Mouse (Mus musculus): ENCODE measurements around the gene Wdr91. TPM values are rescaled to one million over a fixed set of nuclear protein-coding genes. Genes with fewer than 3 reads are reported as not detected.

Wdr91 gene
- polyA plus RNA-seq, 1 experiment from 2014 or later, result 8.3 TPM

DNA sequence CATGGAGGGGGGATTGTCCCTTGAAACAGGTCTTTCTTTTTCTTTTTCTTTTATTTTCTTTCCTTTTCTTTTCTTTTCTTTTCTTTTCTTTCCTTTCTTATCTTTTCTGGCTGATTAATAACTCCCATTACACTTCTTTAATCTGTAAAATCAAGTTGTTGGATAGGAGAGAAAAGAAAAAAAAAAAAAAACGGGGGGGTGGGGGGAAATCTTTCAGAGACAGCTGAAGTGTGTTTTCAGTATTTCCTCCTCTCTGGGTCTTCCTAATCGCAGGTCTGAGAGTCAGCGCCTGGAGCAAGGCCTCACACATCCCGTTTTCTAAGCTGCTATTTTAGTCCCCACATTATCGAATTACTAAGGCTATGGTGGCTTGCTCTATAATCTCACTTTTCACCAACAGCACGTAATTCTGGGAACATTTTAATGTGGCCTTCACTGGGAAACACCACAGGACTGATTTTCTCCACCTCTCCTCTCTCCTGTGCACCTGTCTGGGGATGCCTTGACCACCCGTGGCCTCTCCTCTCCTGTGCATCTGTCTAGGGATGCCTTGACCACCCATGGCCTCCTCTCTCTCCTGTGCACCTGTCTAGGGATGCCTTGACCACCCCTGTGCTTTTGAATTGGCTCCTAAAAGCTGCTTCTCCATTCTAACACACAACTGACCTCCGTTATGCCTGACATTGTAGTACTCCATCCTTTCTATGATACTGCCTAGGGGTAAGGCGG, 46.7 kb downstream of the Wdr91 start:
- WGBS, result 39% methylated on average over 9 of the region's 9 CpGs
- Histone ChIP-seq H3K27ac (ENCODE audit: low read length) (peak overlapping the region; percentile 52; the same call in 1 of the 2 replicates), H3K27me3 (ENCODE audit: control insufficient read depth, insufficient read depth, low read length) (no peaks in the 10 kb centered on the region), H3K4me1 (ENCODE audit: control insufficient read depth, insufficient read depth, low read length) (peaks cover 32% of the 10 kb centered on the region), H3K4me2 (ENCODE audit: low read depth, low read length) (no peak overlapping the region; the same call in 1 of the 2 replicates), H3K4me3 (ENCODE audit: low read length) (no peak overlapping the region), H3K9ac (ENCODE audit: low read length) (no peak overlapping the region; the same call in 1 of the 2 replicates), H3K36me3 (ENCODE audit: control insufficient read depth, insufficient read depth) (no peaks in the 10 kb centered on the region), H3K9me3 (replicated peaks; ENCODE audit: control insufficient read depth, low read length) (0 out of 2 replicates have a peak, but pooled peaks cover 2% of the 10 kb centered on the region)
- no peak for ATAC-seq (replicated peaks; ENCODE audit: extremely low read depth, insufficient read depth, low FRiP score)

DNA sequence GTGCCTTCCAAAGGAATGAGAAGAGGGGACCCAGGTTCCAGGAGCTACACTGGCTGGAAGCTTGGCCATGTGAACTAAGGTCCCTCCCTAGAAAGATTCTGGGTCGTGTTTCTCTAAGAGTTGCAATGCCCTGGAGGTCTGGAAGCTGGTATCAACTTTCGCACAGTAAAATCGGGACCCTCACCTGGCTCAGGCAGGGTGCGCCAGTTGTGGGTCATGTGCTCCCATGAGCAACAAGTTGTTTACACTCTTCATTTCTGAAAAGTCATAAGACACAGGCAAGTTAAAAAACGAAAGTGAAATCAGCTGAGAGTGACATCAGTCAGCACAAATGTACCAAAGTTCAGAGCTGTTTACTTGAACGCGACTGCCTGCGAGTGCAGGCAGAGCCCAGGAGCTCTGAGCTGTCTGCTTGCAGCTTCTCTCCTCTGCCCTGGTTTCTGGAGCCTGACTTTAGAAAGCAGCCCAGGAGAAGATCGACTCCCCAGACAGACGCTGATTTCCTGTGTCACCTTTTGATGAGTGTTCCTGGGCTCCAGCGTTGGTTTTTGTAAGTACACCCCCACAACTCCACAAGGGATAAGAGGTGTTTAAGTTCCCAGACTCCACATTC, 47.8 kb downstream of the Wdr91 start, which contains the start of gene Tmem140:
Gene Tmem140, plus strand, starts transcription at position 356 of the 613 bp plus-strand sequence.
- Histone ChIP-seq H3K4me2 (ENCODE audit: low read depth, low read length) (peak within 1 kb of the TSS; percentile 65), H3K9me3 (replicated peaks; ENCODE audit: control insufficient read depth, low read length) (0 out of 2 replicates have a peak, but pooled peaks cover 2% of the 10 kb centered on the region), H3K36me3 (ENCODE audit: control insufficient read depth, insufficient read depth) (no peaks in the 10 kb centered on the region), H3K4me1 (ENCODE audit: control insufficient read depth, insufficient read depth, low read length) (peaks cover 28% of the 10 kb centered on the region), H3K4me3 (ENCODE audit: low read length) (peak within 1 kb of the TSS; percentile 45), H3K27ac (ENCODE audit: low read length) (peak within 1 kb of the TSS; percentile 74), H3K9ac (ENCODE audit: low read length) (peak within 1 kb of the TSS; percentile 65), H3K27me3 (ENCODE audit: control insufficient read depth, insufficient read depth, low read length) (no peaks in the 10 kb centered on the region)
- 23% methylated on average over 11 of the region's 11 CpGs for WGBS
- 0 out of 2 replicates have a peak, but pooled peaks have one; percentile 26 for ATAC-seq (replicated peaks; ENCODE audit: extremely low read depth, insufficient read depth, low FRiP score)

DNA sequence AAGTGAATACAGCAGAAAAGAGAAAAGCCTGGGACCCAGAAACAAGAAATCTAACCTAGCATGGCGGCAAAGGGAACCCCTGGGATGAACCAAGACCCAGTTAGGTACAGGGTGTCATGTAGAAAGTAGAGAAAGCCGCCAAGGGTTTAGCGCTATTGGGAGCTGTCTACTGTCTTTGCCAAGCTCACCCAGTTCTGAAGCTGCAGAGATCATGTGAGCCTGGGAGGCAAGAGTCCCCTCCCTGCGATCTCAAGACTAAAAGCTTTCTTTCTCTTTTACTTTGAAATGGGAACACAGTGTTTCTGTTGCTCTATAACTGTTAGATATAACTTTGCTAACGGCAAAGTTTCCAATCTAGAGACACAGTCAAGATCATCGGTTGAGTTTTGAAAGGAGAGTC, 48.3 kb downstream of the Wdr91 start:
- H3K9ac ChIP-seq (ENCODE audit: low read length), result peak overlapping the region; percentile 65; the same call in 1 of the 2 replicates
- no peaks in the 10 kb centered on the region for H3K27me3 ChIP-seq (ENCODE audit: control insufficient read depth, insufficient read depth, low read length)
- peak overlapping the region; percentile 74 for H3K27ac ChIP-seq (ENCODE audit: low read length)
- WGBS, result 89% methylated on average over 6 of the region's 6 CpGs
- peaks cover 28% of the 10 kb centered on the region for H3K4me1 ChIP-seq (ENCODE audit: control insufficient read depth, insufficient read depth, low read length)
- H3K9me3 ChIP-seq (replicated peaks; ENCODE audit: control insufficient read depth, low read length), result 0 out of 2 replicates have a peak, but pooled peaks cover 2% of the 10 kb centered on the region
- no peak for ATAC-seq (replicated peaks; ENCODE audit: extremely low read depth, insufficient read depth, low FRiP score)
- no peaks in the 10 kb centered on the region for H3K36me3 ChIP-seq (ENCODE audit: control insufficient read depth, insufficient read depth)
- peak overlapping the region; percentile 45 for H3K4me3 ChIP-seq (ENCODE audit: low read length)
- H3K4me2 ChIP-seq (ENCODE audit: low read depth, low read length), result peak overlapping the region; percentile 65

DNA sequence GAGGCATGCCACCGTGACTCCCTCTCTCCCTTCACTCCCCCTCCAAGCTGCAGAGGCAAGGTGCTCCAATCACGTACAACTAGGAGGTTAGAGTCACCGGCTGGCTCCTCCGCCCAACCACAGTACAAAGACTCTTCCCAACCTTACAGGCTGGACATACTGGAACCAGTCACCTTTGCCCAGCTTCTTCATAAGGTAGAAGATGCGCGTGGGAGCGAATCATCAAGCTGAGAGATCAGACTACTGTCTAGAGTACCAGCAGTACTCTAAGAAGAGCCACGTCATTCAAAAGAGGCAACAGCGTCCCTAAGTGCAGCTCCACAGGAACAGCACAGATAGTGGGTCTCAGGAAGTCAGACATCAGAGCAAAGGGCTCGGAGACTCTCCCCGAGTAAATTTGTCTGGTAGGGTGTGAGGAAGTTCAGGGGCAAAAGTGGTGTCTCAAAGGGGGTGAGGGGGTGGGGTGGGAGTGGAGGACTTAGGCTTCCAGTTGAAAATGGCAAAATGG, 49.1 kb downstream of the Wdr91 start:
- no peak overlapping the region for H3K4me2 ChIP-seq (ENCODE audit: low read depth, low read length)
- 81% methylated on average over 11 of the region's 11 CpGs for whole genome bisulfite sequencing

DNA sequence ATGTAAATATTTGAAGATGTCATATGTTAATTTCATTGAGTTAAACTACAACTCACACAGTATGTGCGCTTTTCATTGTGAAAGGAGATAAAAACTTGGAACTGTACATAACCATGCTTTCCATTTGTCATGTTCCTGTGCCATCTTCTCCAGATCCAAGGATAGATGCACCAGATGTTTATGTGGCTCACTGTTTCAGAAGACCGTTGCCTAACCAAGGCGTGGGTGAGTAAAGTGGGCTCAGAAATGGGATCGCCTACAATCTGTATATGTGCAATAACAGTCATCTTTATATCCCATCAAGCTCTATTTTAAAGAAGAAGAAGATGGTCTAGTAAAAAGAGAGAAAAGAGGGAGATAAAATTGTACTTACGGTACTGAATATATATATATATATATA, 78.3 kb downstream of the Wdr91 start:
- ATAC-seq (replicated peaks; ENCODE audit: extremely low read depth, insufficient read depth, low FRiP score), result no peak
- WGBS, result 87% methylated on average over 5 of the region's 5 CpGs

More for the DNA sequence above, 49.1 kb downstream of the Wdr91 start:
- Histone ChIP-seq H3K9ac (ENCODE audit: low read length) (no peak overlapping the region), H3K27me3 (ENCODE audit: control insufficient read depth, insufficient read depth, low read length) (no peaks in the 10 kb centered on the region), H3K4me3 (ENCODE audit: low read length) (no peak overlapping the region), H3K36me3 (ENCODE audit: control insufficient read depth, insufficient read depth) (no peaks in the 10 kb centered on the region), H3K9me3 (replicated peaks; ENCODE audit: control insufficient read depth, low read length) (0 out of 2 replicates have a peak, but pooled peaks cover 2% of the 10 kb centered on the region), H3K27ac (ENCODE audit: low read length) (no peak overlapping the region), H3K4me1 (ENCODE audit: control insufficient read depth, insufficient read depth, low read length) (peaks cover 23% of the 10 kb centered on the region)
- ATAC-seq (replicated peaks; ENCODE audit: extremely low read depth, insufficient read depth, low FRiP score), result no peak

More for the DNA sequence above, 78.3 kb downstream of the Wdr91 start:
- Histone ChIP-seq H3K9ac (ENCODE audit: low read length) (no peak overlapping the region), H3K36me3 (ENCODE audit: control insufficient read depth, insufficient read depth) (no peaks in the 10 kb centered on the region), H3K4me2 (ENCODE audit: low read depth, low read length) (no peak overlapping the region), H3K27ac (ENCODE audit: low read length) (no peak overlapping the region), H3K4me3 (ENCODE audit: low read length) (no peak overlapping the region), H3K27me3 (ENCODE audit: control insufficient read depth, insufficient read depth, low read length) (no peaks in the 10 kb centered on the region), H3K4me1 (ENCODE audit: control insufficient read depth, insufficient read depth, low read length) (no peaks in the 10 kb centered on the region), H3K9me3 (replicated peaks; ENCODE audit: control insufficient read depth, low read length) (no peaks in the 10 kb centered on the region)

Other genes starting within 250 kb of the Wdr91 start
- 4.4 and 7.9 TPM in 2 replicates for gene Agbl3, start 130.4 kb downstream of the Wdr91 start, polyA plus RNA-seq (2015; fragmentation: Nextera tagmentation; extraction: Ambion mirVana)
- 2.5 TPM in 2 replicates for gene Tmem140, start 47.7 kb downstream of the Wdr91 start, polyA plus RNA-seq (2015; fragmentation: Nextera tagmentation; extraction: Ambion mirVana)
- gene Cyren, start 32.8 kb downstream of the Wdr91 start, polyA plus RNA-seq (2015; fragmentation: Nextera tagmentation; extraction: Ambion mirVana), result 9.0 and 9.7 TPM in 2 replicates
- 0.30 TPM in 1 of 2 replicates, not detected in the other for gene Stra8, start 9.3 kb upstream of the Wdr91 start, polyA plus RNA-seq (2015; fragmentation: Nextera tagmentation; extraction: Ambion mirVana)
- gene Slc23a4, start 77.5 kb upstream of the Wdr91 start, polyA plus RNA-seq (2015; fragmentation: Nextera tagmentation; extraction: Ambion mirVana), result 0.79 and 1.7 TPM in 2 replicates
- 18.1 and 19.2 TPM in 2 replicates for gene Cnot4, start 222.8 kb upstream of the Wdr91 start, polyA plus RNA-seq (2015; fragmentation: Nextera tagmentation; extraction: Ambion mirVana)

All from heart, embryonic 16.5 days (tissue).